Comparison of ENCODE assay signal across 18 mouse cellular contexts in the genomic region with DNA sequence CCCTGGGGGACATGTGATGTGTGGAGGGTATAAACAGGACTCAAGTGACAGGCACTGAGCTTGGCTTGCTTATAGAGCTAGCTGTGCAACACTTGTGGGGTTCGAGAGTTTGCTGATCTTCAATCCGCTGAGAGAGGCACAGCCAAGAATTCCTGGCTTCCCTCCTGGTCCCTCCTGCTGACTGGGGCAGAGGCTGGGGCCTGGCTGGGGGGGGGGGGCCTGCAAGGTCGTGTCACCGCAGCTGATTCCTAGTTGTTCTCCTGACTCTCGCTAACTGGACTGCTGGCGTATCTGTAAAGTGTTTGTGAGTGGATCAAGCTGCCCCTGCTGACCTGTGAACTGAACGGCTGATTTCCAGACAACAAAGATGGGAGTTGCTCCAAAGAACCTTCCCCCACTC. TPM values are rescaled to one million over a fixed set of nuclear protein-coding genes. Genes with fewer than 3 reads are reported as not detected.
A peak's percentile ranks its signal among the peaks of the same experiment; 100 is the strongest.
DNase-seq lines count a peak whose midpoint lies in the region; ATAC-seq and TF ChIP-seq lines count a peak whose summit lies in the region.
"Had no signal": no experiment of that assay in that cellular context is flagged by ENCODE, and none has a peak within 500 bp of the region (broad histone marks: within the 10 kb centered on the region; RNA-seq: fewer than 3 reads in every experiment).

No protein-coding gene starts in this region.

- intact Hi-C loops in heart, postnatal 10 days (cut with DNase I): no loop called here

- H3K9me3 ChIP-seq in heart, embryonic 10.5 days: no peaks in the 10 kb centered on the region
- 0 out of 2 replicates have a peak, but pooled peaks cover 5% of the 10 kb centered on the region for H3K9me3 ChIP-seq in midbrain, embryonic 10.5 days (replicated peaks)
- H3K9me3 ChIP-seq in midbrain, postnatal 0 days (ENCODE audit: low read length): no peaks in the 10 kb centered on the region
- no peaks in the 10 kb centered on the region for H3K9me3 ChIP-seq in lung, postnatal 0 days (ENCODE audit: low read length)
- H3K9me3 ChIP-seq: embryonic facial prominence, embryonic 10.5 days; forebrain, embryonic 13.5 days; heart, embryonic 15.5 days had no signal

- WGBS in heart, embryonic 10.5 days: 38% methylated on average over 7 of the region's 7 CpGs
- 61% methylated on average over 7 of the region's 7 CpGs for WGBS in midbrain, embryonic 10.5 days
- WGBS in midbrain, postnatal 0 days: 48% methylated on average over 7 of the region's 7 CpGs
- WGBS in lung, postnatal 0 days: 33% methylated on average over 7 of the region's 7 CpGs

- no peak for TF ChIP-seq EP300 in lung, postnatal 0 days (IDR thresholded peaks at IDR 0.05)

- H3K27me3 ChIP-seq in heart, embryonic 10.5 days (ENCODE audit: insufficient read depth, poor library complexity, severe bottlenecking): peaks cover 10% of the 10 kb centered on the region
- H3K27me3 ChIP-seq in midbrain, embryonic 10.5 days (ENCODE audit: low read depth, poor library complexity, severe bottlenecking): peaks cover 12% of the 10 kb centered on the region
- H3K27me3 ChIP-seq in midbrain, postnatal 0 days (ENCODE audit: insufficient read depth, low read length): no peaks in the 10 kb centered on the region
- no peaks in the 10 kb centered on the region for H3K27me3 ChIP-seq in lung, postnatal 0 days (replicated peaks; ENCODE audit: insufficient read depth, low read length)
- H3K27me3 ChIP-seq: forebrain, embryonic 13.5 days had no signal

- no peak overlapping the region for H3K4me2 ChIP-seq in midbrain, postnatal 0 days (ENCODE audit: low read depth, low read length, poor library complexity, severe bottlenecking)
- H3K4me2 ChIP-seq in lung, postnatal 0 days (replicated peaks; ENCODE audit: low read depth, low read length): no peak overlapping the region
- H3K4me2 ChIP-seq: forebrain, embryonic 13.5 days; heart, embryonic 11.5 days; heart, embryonic 15.5 days had no signal

- peaks cover 43% of the 10 kb centered on the region for H3K4me1 ChIP-seq in heart, embryonic 10.5 days
- H3K4me1 ChIP-seq in midbrain, embryonic 10.5 days: peaks cover 26% of the 10 kb centered on the region
- H3K4me1 ChIP-seq in midbrain, postnatal 0 days (ENCODE audit: insufficient read depth, low read length): peaks cover 17% of the 10 kb centered on the region
- H3K4me1 ChIP-seq in lung, postnatal 0 days (ENCODE audit: insufficient read depth, low read depth, low read length): no peaks in the 10 kb centered on the region

- H3K4me3 ChIP-seq in heart, embryonic 10.5 days: no peak overlapping the region
- no peak overlapping the region for H3K4me3 ChIP-seq in midbrain, embryonic 10.5 days
- H3K4me3 ChIP-seq in midbrain, postnatal 0 days (ENCODE audit: low read depth, low read length): no peak overlapping the region
- no peak overlapping the region for H3K4me3 ChIP-seq in lung, postnatal 0 days (ENCODE audit: low read depth, low read length)
- H3K4me3 ChIP-seq: embryonic facial prominence, embryonic 10.5 days; forebrain, embryonic 13.5 days; heart, embryonic 15.5 days had no signal

- H3K36me3 ChIP-seq in heart, embryonic 10.5 days: no peaks in the 10 kb centered on the region
- no peaks in the 10 kb centered on the region for H3K36me3 ChIP-seq in midbrain, embryonic 10.5 days
- no peaks in the 10 kb centered on the region for H3K36me3 ChIP-seq in midbrain, postnatal 0 days (ENCODE audit: insufficient read depth, low read length)
- H3K36me3 ChIP-seq in lung, postnatal 0 days (ENCODE audit: insufficient read depth, low read length): no peaks in the 10 kb centered on the region
- H3K36me3 ChIP-seq: embryonic facial prominence, embryonic 10.5 days; heart, embryonic 15.5 days had no signal

- no peak overlapping the region for H3K9ac ChIP-seq in midbrain, postnatal 0 days (replicated peaks; ENCODE audit: low read length, poor library complexity, severe bottlenecking)
- no peak overlapping the region for H3K9ac ChIP-seq in lung, postnatal 0 days (replicated peaks; ENCODE audit: low read depth)
- H3K9ac ChIP-seq: forebrain, embryonic 13.5 days; heart, embryonic 15.5 days had no signal

- H3K27ac ChIP-seq in heart, embryonic 10.5 days: 0 out of 2 replicates have a peak overlapping the region, but pooled peaks have one; percentile 29
- peak overlapping the region; percentile 49; the same call in 1 of the 2 replicates for H3K27ac ChIP-seq in midbrain, embryonic 10.5 days (replicated peaks)
- no peak overlapping the region for H3K27ac ChIP-seq in midbrain, postnatal 0 days (ENCODE audit: low read depth, low read length)
- H3K27ac ChIP-seq in lung, postnatal 0 days (ENCODE audit: low read length): no peak overlapping the region
- H3K27ac ChIP-seq: embryonic facial prominence, embryonic 10.5 days; forebrain, embryonic 13.5 days; heart, embryonic 15.5 days had no signal

- TF ChIP-seq CTCF in midbrain, postnatal 0 days (IDR thresholded peaks at IDR 0.05): no peak
- TF ChIP-seq CTCF in lung, postnatal 0 days (IDR thresholded peaks at IDR 0.05): no peak

- ATAC-seq in midbrain, postnatal 0 days (ENCODE audit: low FRiP score): no peak
- peak; percentile 54 for ATAC-seq in lung, postnatal 0 days
- ATAC-seq: forebrain, embryonic 13.5 days; hindbrain, embryonic 16.5 days had no signal

- DNase-seq in heart, embryonic 10.5 days (ENCODE audit: low spot score): no peak
- no peak for DNase-seq in heart, postnatal 10 days
- DNase-seq in midbrain, embryonic 10.5 days (ENCODE audit: low spot score): no peak
- DNase-seq in midbrain, postnatal 0 days (ENCODE audit: low spot score): no peak
- DNase-seq in lung, postnatal 0 days (ENCODE audit: low spot score): peak; percentile 27
- peak; percentile 60 for DNase-seq in lung, postnatal 36 days
- DNase-seq in adrenal gland, adult (ENCODE audit: inconsistent age in 2 of 2, low spot score in 1 of 2): no peak
- no peak for DNase-seq in kidney, postnatal 4 days
- DNase-seq: adrenal gland, adult 2 months; adrenal gland, postnatal 25 days; cerebellum, adult 2 months; gastrocnemius, postnatal 10 days; heart, adult 18-20 months had no signal

RNA-seq across cellular contexts. Expression of gene Stmn1, which starts 24.5 kb away (rescaled TPM):
- 838 and 1,170 TPM in 2 replicates for polyA plus RNA-seq in heart, embryonic 10.5 days (2016; fragmentation: Nextera tagmentation; extraction: Ambion mirVana)
- total RNA-seq in heart, postnatal 10 days (2021): 100 to 1,000 TPM; 131 to 137 TPM
- 2,607 and 3,209 TPM in 2 replicates for polyA plus RNA-seq in midbrain, embryonic 10.5 days (2016; fragmentation: Nextera tagmentation; extraction: Ambion mirVana)
- total RNA-seq in midbrain, postnatal 0 days (2014; rRNA removed): 1,269 and 1,609 TPM in 2 replicates
- polyA plus RNA-seq in midbrain, postnatal 0 days (2015; fragmentation: Nextera tagmentation; extraction: Ambion mirVana): 6,261 and 6,359 TPM in 2 replicates
- 260 and 357 TPM in 2 replicates for polyA plus RNA-seq in lung, postnatal 0 days (2015; fragmentation: Nextera tagmentation; extraction: Ambion mirVana)

RNA-seq across cellular contexts. Expression of gene Pafah2, which starts 47.5 kb away (rescaled TPM):
- 8.0 and 9.6 TPM in 2 replicates for polyA plus RNA-seq in heart, embryonic 10.5 days (2016; fragmentation: Nextera tagmentation; extraction: Ambion mirVana)
- total RNA-seq in heart, postnatal 10 days (2021): 10 to 100 TPM in 1 of 2 experiments, 1 to 10 TPM in 1; 9.6 to 10.2 TPM
- polyA plus RNA-seq in midbrain, embryonic 10.5 days (2016; fragmentation: Nextera tagmentation; extraction: Ambion mirVana): 7.2 and 8.9 TPM in 2 replicates
- total RNA-seq in midbrain, postnatal 0 days (2014; rRNA removed): 8.3 and 11.6 TPM in 2 replicates
- 5.7 and 6.7 TPM in 2 replicates for polyA plus RNA-seq in midbrain, postnatal 0 days (2015; fragmentation: Nextera tagmentation; extraction: Ambion mirVana)
- 14.1 and 16.2 TPM in 2 replicates for polyA plus RNA-seq in lung, postnatal 0 days (2015; fragmentation: Nextera tagmentation; extraction: Ambion mirVana)

RNA-seq across cellular contexts. Expression of gene Paqr7, which starts 52.9 kb away (rescaled TPM):
- 7.8 and 14.5 TPM in 2 replicates for polyA plus RNA-seq in heart, embryonic 10.5 days (2016; fragmentation: Nextera tagmentation; extraction: Ambion mirVana)
- 10 to 100 TPM in 1 of 2 experiments, 1 to 10 TPM in 1; 9.5 to 12.7 TPM for total RNA-seq in heart, postnatal 10 days (2021)
- 3.5 and 3.6 TPM in 2 replicates for polyA plus RNA-seq in midbrain, embryonic 10.5 days (2016; fragmentation: Nextera tagmentation; extraction: Ambion mirVana)
- 69.2 and 97.8 TPM in 2 replicates for total RNA-seq in midbrain, postnatal 0 days (2014; rRNA removed)
- polyA plus RNA-seq in midbrain, postnatal 0 days (2015; fragmentation: Nextera tagmentation; extraction: Ambion mirVana): 38.9 and 41.3 TPM in 2 replicates
- polyA plus RNA-seq in lung, postnatal 0 days (2015; fragmentation: Nextera tagmentation; extraction: Ambion mirVana): 27.5 and 33.0 TPM in 2 replicates

RNA-seq across cellular contexts. Expression of gene Extl1, which starts 59.9 kb away (rescaled TPM):
- 1.9 and 2.8 TPM in 2 replicates for polyA plus RNA-seq in heart, embryonic 10.5 days (2016; fragmentation: Nextera tagmentation; extraction: Ambion mirVana)
- total RNA-seq in heart, postnatal 10 days (2021): 1 to 10 TPM; 4.2 to 5.4 TPM
- 0.23 and 0.39 TPM in 2 replicates for polyA plus RNA-seq in midbrain, embryonic 10.5 days (2016; fragmentation: Nextera tagmentation; extraction: Ambion mirVana)
- total RNA-seq in midbrain, postnatal 0 days (2014; rRNA removed): 2.1 and 2.2 TPM in 2 replicates
- polyA plus RNA-seq in midbrain, postnatal 0 days (2015; fragmentation: Nextera tagmentation; extraction: Ambion mirVana): 0.79 and 1.2 TPM in 2 replicates
- polyA plus RNA-seq in lung, postnatal 0 days (2015; fragmentation: Nextera tagmentation; extraction: Ambion mirVana): 0.82 and 1.3 TPM in 2 replicates

Comparison
In these comparisons a context has a peak if more than half of its experiments do, and no peak if none do; other contexts are left out.
1. H3K27ac ChIP-seq: peak in heart, embryonic 10.5 days (single experiment) and midbrain, embryonic 10.5 days (single experiment); none in midbrain, postnatal 0 days (single experiment) and lung, postnatal 0 days (single experiment).
2. DNase-seq: peak in lung, postnatal 0 days (single experiment) and lung, postnatal 36 days (single experiment); none in heart, embryonic 10.5 days (single experiment), heart, postnatal 10 days (0 of 2), midbrain, embryonic 10.5 days (single experiment), midbrain, postnatal 0 days (single experiment), adrenal gland, adult (0 of 2) and kidney, postnatal 4 days (0 of 2).